Mouse (Mus musculus) erythroid progenitor cell, adult 5-6 weeks (primary cell): ENCODE measurements around the gene Csn3. TPM values are rescaled to one million over a fixed set of nuclear protein-coding genes. Genes with fewer than 3 reads are reported as not detected.

Experiments
- ATAC-seq: replicated peaks from 2 replicates; pipeline ENCODE4 v1.8.0; 2016; ENCODE audit warnings: moderate number of reproducible peaks, mild to moderate bottlenecking, moderate TSS enrichment, inconsistent platforms; ENCODE audit not compliant: poor library complexity, low FRiP score, severe bottlenecking
- total RNA-seq, 2 experiments: library from RNA; stranded (forward) in 1 of 2; stranded (reverse) in 1 of 2; fragments of 150-400 nt in 1 of 2; fragments of 186-747, 209-891 nt in 1 of 2; gene quantifications; 2 replicates each; pipeline versions ENCODE4 v1.2.3 to v1.2.4; 2015 to 2017; ENCODE audit warnings: low replicate concordance in 2 of 2

Csn3 gene
- not detected in 2 replicates for total RNA-seq (2015; ENCODE audit: low replicate concordance)
- not detected in 2 replicates for total RNA-seq (2017; ENCODE audit: low replicate concordance)

DNA sequence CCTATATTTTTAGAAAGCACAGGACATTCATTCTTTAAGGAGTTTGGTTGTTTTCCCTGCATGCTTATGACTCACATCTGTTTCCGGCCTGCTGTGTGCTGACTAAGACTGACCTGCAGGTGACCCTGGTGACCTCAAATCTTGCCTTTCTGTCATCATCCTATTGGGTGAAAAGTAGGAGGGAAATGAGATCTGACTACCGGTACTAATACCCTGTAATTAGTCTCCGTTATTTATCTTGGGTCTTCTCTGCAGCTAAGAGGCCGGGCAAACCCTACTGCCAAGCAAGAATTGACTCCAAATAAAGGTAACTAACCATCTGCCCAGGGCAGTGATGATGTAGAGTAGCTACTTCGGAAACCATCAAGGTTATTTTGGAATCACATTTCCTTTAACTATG lies at the start of gene Csn3:
Gene Csn3 (plus strand): TSS at position 208 of the 400 bp plus-strand sequence.
- no peak for ATAC-seq

GRCm38 (mm10) chr5:87884729-87885128 lies 40.6 kb upstream of the Csn3 start, which contains the start of gene Odam:
Gene Odam (plus strand): TSS chr5:87885029.
- ATAC-seq = no peak

DNA sequence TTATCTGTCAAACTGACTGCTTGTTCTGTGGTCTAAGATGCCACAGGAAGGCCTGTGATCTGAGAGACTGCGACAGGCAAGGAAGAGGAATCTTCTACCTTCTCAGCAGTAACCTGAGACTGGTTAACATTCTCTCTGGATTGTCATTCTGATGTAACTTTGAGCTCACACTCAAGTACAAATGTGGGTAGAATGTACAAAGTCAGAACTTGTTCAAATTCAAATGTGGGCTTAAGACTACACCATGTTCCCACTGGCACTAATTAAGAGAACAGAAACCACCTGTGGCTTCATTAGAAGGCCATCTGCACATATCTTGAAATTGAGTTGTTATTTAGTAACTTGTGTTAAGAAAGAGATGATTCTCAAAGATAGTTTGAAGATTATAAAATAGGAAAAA lies 6.2 kb downstream of the Csn3 start:
- ATAC-seq = no peak

DNA sequence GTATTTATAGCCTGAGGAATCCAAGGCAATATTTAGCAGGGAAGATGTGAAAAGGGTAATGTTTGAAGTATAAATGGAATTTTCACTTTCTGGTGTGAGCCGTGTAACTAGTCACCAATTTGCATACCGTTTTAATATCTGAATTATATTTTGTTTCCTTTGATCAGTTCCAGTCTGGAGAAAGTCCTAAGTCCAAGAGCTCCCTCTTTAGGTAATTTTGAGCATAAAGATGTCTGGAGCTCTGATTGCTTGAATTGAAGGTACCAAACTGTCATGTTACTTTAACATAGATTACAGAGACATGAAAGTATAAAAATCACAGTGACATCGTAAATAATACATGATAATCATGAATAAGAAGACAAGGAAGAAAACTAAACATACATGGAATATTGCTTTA lies 15.4 kb downstream of the Csn3 start:
- no peak for ATAC-seq

DNA sequence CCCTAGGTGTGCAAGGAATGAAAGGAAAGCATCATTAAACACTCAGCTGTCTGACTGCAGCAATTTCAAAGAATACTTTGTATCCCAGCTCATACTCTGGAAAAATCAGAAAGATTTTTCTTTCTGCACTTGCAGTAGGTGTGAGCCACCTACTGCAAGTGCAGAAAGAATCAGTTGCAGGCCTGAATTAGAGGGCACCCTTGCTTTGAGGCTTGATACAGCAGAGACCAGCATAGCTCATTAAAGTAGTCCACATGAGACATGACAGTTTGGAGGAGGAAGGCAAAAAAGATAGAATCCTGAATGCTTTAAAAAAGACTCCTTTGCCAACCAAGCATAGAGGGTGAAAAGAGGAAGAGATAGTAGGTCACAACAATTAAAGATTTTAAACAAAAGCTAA lies 17.1 kb downstream of the Csn3 start:
- no peak for ATAC-seq

DNA sequence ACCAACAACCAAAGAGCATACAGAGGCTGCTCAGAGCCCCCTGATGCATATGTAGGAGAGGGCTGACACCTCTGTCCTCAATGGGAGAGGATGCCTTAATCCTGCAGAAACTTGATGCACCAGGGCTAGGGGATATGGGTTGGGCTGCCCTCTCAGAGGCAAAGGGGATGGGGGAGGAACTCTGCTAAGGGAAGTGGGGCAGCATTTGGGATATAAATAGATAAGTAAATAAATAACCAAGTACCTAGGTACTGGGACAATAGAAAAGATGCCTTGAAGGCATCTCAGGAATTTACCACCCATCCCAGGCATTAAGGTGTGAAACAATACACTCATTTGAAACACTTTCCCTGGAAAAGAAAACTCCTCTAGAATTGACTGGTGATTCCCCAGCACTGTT lies 26.5 kb downstream of the Csn3 start:
- ATAC-seq = no peak

DNA sequence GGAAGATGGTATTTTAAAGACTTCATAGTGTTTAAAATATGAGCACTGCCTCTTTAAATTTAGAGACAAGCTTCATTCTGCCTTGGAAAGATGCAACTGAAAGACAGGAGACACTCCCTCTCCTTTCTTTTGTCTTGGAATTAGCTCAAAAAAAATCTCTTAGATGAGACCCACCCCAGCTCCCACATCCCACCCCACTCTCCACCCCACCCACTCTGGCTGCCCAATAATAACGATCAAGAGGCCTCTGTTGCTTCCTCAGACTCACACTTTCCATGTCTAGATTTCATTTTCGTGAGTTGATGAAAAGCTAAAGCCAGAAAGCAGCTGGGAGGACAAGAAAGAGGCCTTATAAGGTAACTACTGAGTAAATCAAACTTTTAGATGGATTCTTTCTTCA lies 43.8 kb downstream of the Csn3 start, which contains the start of the genes 2310003L06Rik and Gm28434:
Gene 2310003L06Rik (plus strand): TSS at position 259 of the 400 bp plus-strand sequence.
Gene Gm28434 (plus strand): TSS at position 317 of the 400 bp plus-strand sequence.
- no peak for ATAC-seq

GRCm38 (mm10) chr5:87979139-87979538 lies 53.8 kb downstream of the Csn3 start, which contains the start of gene Cabs1:
Gene Cabs1 (plus strand): TSS chr5:87979439.
- no peak for ATAC-seq

Other genes starting within 250 kb of the Csn3 start
- not detected in 2 replicates for gene Csn2, start 225.9 kb upstream of the Csn3 start, total RNA-seq (2015; ENCODE audit: low replicate concordance)
- not detected in 2 replicates for gene Csn2, start 225.9 kb upstream of the Csn3 start, total RNA-seq (2017; ENCODE audit: low replicate concordance)
- not detected in 2 replicates for gene Csn1s2a, start 151.0 kb upstream of the Csn3 start, total RNA-seq (2015; ENCODE audit: low replicate concordance)
- gene Csn1s2a, start 151.0 kb upstream of the Csn3 start, total RNA-seq (2017; ENCODE audit: low replicate concordance) = not detected in 2 replicates
- not detected in 2 replicates for gene Csn1s2b, start 117.5 kb upstream of the Csn3 start, total RNA-seq (2015; ENCODE audit: low replicate concordance)
- gene Csn1s2b, start 117.5 kb upstream of the Csn3 start, total RNA-seq (2017; ENCODE audit: low replicate concordance) = not detected in 2 replicates
- not detected in 2 replicates for gene Prr27, start 99.9 kb upstream of the Csn3 start, total RNA-seq (2015; ENCODE audit: low replicate concordance)
- not detected in 2 replicates for gene Prr27, start 99.9 kb upstream of the Csn3 start, total RNA-seq (2017; ENCODE audit: low replicate concordance)
- gene Odam, start 40.5 kb upstream of the Csn3 start, total RNA-seq (2015; ENCODE audit: low replicate concordance) = not detected in 2 replicates
- gene Odam, start 40.5 kb upstream of the Csn3 start, total RNA-seq (2017; ENCODE audit: low replicate concordance) = not detected in 2 replicates
- gene 2310003L06Rik, start 43.9 kb downstream of the Csn3 start, total RNA-seq (2015; ENCODE audit: low replicate concordance) = not detected in 2 replicates
- gene 2310003L06Rik, start 43.9 kb downstream of the Csn3 start, total RNA-seq (2017; ENCODE audit: low replicate concordance) = not detected in 2 replicates
- not detected in 2 replicates for gene Gm28434, start 43.9 kb downstream of the Csn3 start, total RNA-seq (2015; ENCODE audit: low replicate concordance)
- gene Gm28434, start 43.9 kb downstream of the Csn3 start, total RNA-seq (2017; ENCODE audit: low replicate concordance) = not detected in 2 replicates
- gene Cabs1, start 53.9 kb downstream of the Csn3 start, total RNA-seq (2015; ENCODE audit: low replicate concordance) = not detected in 2 replicates
- gene Cabs1, start 53.9 kb downstream of the Csn3 start, total RNA-seq (2017; ENCODE audit: low replicate concordance) = not detected in 2 replicates
- gene Smr3a, start 77.0 kb downstream of the Csn3 start, total RNA-seq (2015; ENCODE audit: low replicate concordance) = not detected in 2 replicates
- gene Smr3a, start 77.0 kb downstream of the Csn3 start, total RNA-seq (2017; ENCODE audit: low replicate concordance) = not detected in 2 replicates
- gene Smr2, start 161.0 kb downstream of the Csn3 start, total RNA-seq (2015; ENCODE audit: low replicate concordance) = not detected in 2 replicates
- not detected in 2 replicates for gene Smr2, start 161.0 kb downstream of the Csn3 start, total RNA-seq (2017; ENCODE audit: low replicate concordance)
- not detected in 2 replicates for gene Gm11116, start 186.0 kb downstream of the Csn3 start, total RNA-seq (2015; ENCODE audit: low replicate concordance)
- not detected in 2 replicates for gene Gm11116, start 186.0 kb downstream of the Csn3 start, total RNA-seq (2017; ENCODE audit: low replicate concordance)
- not detected in 2 replicates for gene Gm11115, start 228.5 kb downstream of the Csn3 start, total RNA-seq (2015; ENCODE audit: low replicate concordance)
- not detected in 2 replicates for gene Gm11115, start 228.5 kb downstream of the Csn3 start, total RNA-seq (2017; ENCODE audit: low replicate concordance)